Mouse (Mus musculus): ENCODE results near the gene Sult4a1. TPM values are rescaled to one million over a fixed set of nuclear protein-coding genes. Genes with fewer than 3 reads are reported as not detected.

The Sult4a1 gene
- total RNA-seq, 2 experiments from 2014 or later, result not detected

DNA sequence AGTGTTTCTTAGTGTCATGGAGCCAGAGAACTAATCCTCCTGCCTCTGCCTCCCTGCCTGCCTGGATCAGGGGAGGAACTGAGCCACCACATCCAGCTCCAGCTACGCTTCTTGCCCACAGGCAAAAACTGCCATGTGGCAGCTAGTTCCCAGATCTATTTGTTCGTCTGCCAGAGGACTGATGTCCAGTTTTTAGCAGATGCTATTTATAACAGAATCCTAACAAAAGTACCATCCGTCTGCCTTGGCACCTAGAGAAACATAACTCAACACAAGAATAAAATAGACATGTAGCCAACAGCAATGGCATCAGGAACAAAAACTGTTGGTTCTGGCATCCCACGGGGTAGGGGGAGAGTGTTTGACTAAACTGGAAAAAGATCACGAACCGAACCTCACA lies 46.7 kb downstream of the Sult4a1 start:
- intact Hi-C loops (cut with DNase I), result no loop called here
- no peak for TF ChIP-seq CTCF (IDR thresholded peaks at IDR 0.05)
- H3K4me3 ChIP-seq, result no peak overlapping the region
- no peak overlapping the region for H3K27ac ChIP-seq
- DNase-seq, result no peak

DNA sequence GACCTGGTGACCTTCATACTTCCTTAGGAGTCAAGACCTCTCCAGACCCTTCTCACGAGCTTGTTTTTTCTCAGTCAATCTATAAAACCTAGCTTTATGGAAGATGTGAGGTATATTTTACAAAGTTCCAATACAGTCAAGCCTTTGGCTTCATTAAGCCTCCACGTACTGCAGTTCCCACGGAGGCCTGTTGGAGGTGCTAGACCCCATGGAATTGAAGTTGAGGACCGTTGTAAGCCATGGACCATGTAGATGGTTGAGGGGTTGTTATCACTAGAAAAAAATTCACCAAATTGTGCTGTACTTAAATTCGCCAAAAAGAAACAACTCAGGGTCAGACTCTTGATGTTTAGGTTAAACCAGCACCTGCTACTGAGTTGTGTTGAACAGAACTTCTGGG lies 49.5 kb downstream of the Sult4a1 start:
- no peak overlapping the region for H3K27ac ChIP-seq
- H3K4me3 ChIP-seq, result no peak overlapping the region
- no peak for DNase-seq
- peak; percentile 16; the same call in 1 of the 2 replicates for TF ChIP-seq CTCF (IDR thresholded peaks at IDR 0.05)
- intact Hi-C loops (cut with DNase I), result no loop called here

DNA sequence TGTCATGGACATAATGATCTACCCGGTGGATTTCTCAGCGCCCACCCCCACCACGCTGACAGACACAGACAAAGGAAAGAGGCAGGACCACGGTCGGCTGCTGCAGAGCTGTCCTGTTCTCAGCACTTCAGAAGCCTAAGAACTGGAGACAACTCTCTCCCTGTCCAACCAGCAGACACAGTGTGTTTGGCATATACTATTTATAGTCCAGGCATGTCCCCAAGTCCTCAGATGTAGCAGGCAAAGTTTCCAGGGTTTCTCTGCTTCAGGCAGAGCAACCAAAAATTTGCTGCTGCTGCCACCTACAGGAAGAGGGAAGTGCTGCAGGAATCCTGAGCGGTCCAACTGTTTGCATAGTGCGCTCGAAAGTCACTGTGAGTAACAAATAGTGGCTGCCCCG lies 51.7 kb downstream of the Sult4a1 start:
- peak; percentile 77 for DNase-seq
- Histone ChIP-seq H3K27ac (peak overlapping the region; percentile 28; the same call in 1 of the 2 replicates), H3K4me3 (no peak overlapping the region; the same call in 1 of the 2 replicates)
- intact Hi-C loops (cut with DNase I), result loop anchor here (1.0 to 2.0 kb wide), 2 partner anchors 197 to 293 kb away; no protein-coding TSS in a partner anchor
- peak; percentile 93 for TF ChIP-seq CTCF (IDR thresholded peaks at IDR 0.05)

DNA sequence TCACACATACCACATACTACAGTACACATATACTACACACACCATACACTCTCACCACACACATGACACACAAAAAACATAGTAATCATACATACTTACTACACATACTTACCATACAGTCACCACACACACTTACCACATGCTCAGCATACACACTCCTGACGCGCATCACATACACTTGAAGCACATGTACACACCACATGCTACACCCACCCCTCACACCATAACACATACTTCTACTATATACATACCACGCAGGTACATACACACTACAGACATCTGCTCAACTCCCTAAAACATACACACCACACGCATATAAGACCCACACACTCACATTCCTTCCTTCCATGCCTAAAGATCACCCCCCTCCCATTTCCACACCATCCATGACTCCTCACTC lies 52.3 kb downstream of the Sult4a1 start:
- H3K27ac ChIP-seq, result no peak overlapping the region
- TF ChIP-seq CTCF (IDR thresholded peaks at IDR 0.05), result no peak
- H3K4me3 ChIP-seq, result no peak overlapping the region
- intact Hi-C loops (cut with DNase I), result loop anchor here (2.0 kb wide), 1 partner anchor 292 kb away; no protein-coding TSS in a partner anchor
- no peak for DNase-seq

DNA sequence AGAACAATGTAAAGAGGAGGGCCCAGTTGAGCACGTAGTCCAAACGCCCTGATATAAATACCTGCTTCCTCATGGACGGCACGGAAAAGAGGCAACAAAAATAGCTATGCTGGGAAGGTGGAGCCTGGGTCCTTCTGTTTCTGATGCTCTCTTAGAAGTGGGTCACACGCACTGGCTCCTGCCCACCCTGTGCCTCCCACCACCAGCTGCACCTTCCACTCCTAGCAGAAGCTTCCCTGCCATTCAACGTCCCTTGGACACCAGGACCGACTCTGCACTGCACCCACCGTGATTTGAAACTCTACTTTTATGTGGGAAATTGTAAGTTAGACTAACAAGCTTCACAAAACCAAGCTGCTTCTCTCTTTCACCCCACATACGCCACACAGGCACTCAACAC lies 53.2 kb downstream of the Sult4a1 start:
- H3K27ac ChIP-seq, result no peak overlapping the region
- H3K4me3 ChIP-seq, result no peak overlapping the region
- DNase-seq, result no peak
- TF ChIP-seq CTCF (IDR thresholded peaks at IDR 0.05), result no peak
- intact Hi-C loops (cut with DNase I), result loop anchor here (2.0 kb wide), 1 partner anchor 292 kb away; no protein-coding TSS in a partner anchor

DNA sequence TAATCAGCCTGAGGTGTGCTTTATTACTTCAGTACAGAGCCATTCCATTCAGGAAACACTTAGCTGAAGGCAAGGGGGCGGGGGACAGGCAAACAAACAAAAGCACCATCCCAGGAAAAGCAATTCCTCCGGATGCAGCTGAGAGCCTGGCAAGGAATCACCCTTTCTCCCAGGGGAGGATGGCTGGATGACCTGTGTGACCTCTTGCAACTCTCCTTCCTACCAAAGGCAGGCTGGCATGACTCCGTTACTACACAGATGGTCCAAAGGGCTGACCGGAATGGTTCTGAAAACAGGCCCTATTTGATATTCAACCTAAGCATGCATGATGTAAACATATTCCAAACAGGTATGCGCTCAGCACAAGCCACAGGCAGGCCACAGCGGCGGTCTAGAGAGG lies 56.0 kb downstream of the Sult4a1 start:
- intact Hi-C loops (cut with DNase I), result no loop called here
- DNase-seq, result no peak
- no peak for TF ChIP-seq CTCF (IDR thresholded peaks at IDR 0.05)
- Histone ChIP-seq H3K27ac (no peak overlapping the region), H3K4me3 (no peak overlapping the region)

DNA sequence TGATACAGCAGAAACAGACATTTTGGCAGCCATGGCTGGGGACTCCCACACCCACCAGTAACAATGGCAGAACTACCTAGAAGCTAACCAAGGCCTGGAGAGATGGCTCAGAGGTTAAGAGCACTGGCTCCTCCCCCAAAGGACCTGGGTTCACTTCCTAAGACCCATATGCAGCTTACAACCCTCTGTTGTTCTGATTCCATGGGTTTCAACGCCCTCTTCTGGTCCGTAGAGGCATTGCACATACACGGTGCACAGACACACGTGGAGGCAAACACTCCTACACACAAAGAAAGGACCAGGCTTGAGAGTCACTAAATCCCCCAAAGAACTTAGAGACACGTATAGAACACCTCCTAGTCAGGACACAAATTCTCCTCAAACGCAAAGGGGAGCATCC lies 60.0 kb downstream of the Sult4a1 start:
- DNase-seq, result no peak
- Histone ChIP-seq H3K27ac (no peak overlapping the region), H3K4me3 (no peak overlapping the region)
- no peak for TF ChIP-seq CTCF (IDR thresholded peaks at IDR 0.05)
- intact Hi-C loops (cut with DNase I), result no loop called here

DNA sequence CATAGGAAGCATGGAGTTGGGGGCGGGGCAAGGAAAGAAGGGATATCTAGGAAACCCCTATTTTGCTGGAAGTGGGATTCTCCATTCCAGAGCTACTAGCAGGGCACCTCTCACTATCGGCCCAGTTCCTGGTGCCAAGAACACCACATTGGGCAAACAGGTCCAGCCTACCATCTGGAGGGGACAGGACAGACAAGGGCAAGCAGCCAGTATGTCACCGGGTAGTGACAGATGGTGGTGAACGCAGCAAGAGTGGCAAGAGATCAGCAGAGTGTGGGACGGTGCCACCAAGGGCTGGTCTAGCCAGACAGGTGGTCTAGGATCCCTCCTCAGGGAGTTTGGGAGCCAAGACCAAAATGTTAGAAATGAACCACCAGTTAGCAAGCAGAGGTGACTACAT lies 68.5 kb downstream of the Sult4a1 start:
- DNase-seq, result no peak
- intact Hi-C loops (cut with DNase I), result no loop called here

More for the DNA sequence above, 68.5 kb downstream of the Sult4a1 start:
- no peak for TF ChIP-seq CTCF (IDR thresholded peaks at IDR 0.05)
- Histone ChIP-seq H3K4me3 (no peak overlapping the region), H3K27ac (no peak overlapping the region)

Other genes starting within 250 kb of the Sult4a1 start
- gene Efcab6, start 40.4 kb downstream of the Sult4a1 start, total RNA-seq (2021), result 1 to 10 TPM; 3.7 to 4.9 TPM
- gene Pnpla5, start 17.4 kb upstream of the Sult4a1 start, total RNA-seq (2021), result under 1 TPM in 1 of 2 experiments, not detected in 1; 0.14 TPM
- gene Pnpla3, start 62.1 kb upstream of the Sult4a1 start, total RNA-seq (2021), result 10 to 100 TPM in 1 of 2 experiments, 1 to 10 TPM in 1; 1.8 to 18.9 TPM
- 100 to 1,000 TPM; 154 to 224 TPM for gene Samm50, start 86.5 kb upstream of the Sult4a1 start, total RNA-seq (2021)
- 10 to 100 TPM; 48.4 to 63.3 TPM for gene Parvb, start 126.3 kb upstream of the Sult4a1 start, total RNA-seq (2021)
- under 1 TPM; 0.53 to 0.54 TPM for gene Parvg, start 218.3 kb upstream of the Sult4a1 start, total RNA-seq (2021)